Comparison of ENCODE assay signal across 8 mouse cellular contexts in the genomic region with DNA sequence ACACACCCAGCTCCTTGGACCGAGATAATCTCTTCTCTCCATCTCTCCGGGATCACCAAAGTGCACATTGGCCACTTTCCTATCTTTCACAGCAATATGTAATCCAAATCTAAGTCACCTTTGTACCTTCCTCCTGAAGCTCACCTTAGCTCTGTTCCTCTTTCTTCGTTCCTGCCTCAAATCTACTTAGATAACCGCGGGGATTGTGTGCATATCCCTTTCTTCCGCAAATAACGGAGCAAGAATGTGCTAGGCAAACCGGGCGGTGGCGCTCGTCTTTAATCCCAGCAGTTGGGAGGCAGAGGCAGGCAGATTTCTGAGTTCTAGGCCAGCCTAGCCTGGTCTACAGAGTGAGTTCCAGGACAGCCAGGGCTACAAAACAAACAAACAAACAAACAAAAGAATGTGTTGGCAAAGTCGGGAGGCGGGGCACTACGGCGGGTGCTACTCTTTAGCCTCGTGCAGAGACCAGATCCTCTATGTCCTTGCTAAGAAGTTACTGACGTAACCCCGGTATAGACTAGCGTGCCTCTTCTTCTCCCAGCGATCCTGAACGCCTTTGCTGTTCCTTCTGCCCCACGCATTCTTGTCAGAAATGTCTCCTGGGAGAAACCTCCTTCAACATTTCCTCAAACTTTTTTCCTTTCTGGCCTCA. TPM values are rescaled to one million over a fixed set of nuclear protein-coding genes. Genes with fewer than 3 reads are reported as not detected.
DNase-seq lines count a peak whose midpoint lies in the region; ATAC-seq and TF ChIP-seq lines count a peak whose summit lies in the region.

No protein-coding gene starts in this region.

- H3K27ac ChIP-seq in heart, embryonic 11.5 days (ENCODE audit: low read depth, low read length): peak overlapping the region; percentile 96
- peak overlapping the region; percentile 75 for H3K27ac ChIP-seq in bone marrow macrophage, adult 2 months (ENCODE audit: insufficient read depth, low read depth, low read length)
- peak overlapping the region; percentile 96 for H3K27ac ChIP-seq in liver, embryonic 14.5 days
- peak overlapping the region; percentile 89 for H3K27ac ChIP-seq in neural tube, embryonic 15.5 days (replicated peaks)

- WGBS in heart, embryonic 11.5 days (ENCODE audit: insufficient replicate concordance): 31% methylated on average over 22 of the region's 22 CpGs
- WGBS in liver, embryonic 14.5 days (ENCODE audit: insufficient replicate concordance): 12% methylated on average over 22 of the region's 22 CpGs
- 32% methylated on average over 22 of the region's 22 CpGs for WGBS in neural tube, embryonic 15.5 days

- no peaks in the 10 kb centered on the region for H3K9me3 ChIP-seq in heart, embryonic 11.5 days (replicated peaks; ENCODE audit: control insufficient read depth, low read length)
- H3K9me3 ChIP-seq in liver, embryonic 14.5 days (ENCODE audit: control insufficient read depth, low read length): no peaks in the 10 kb centered on the region
- H3K9me3 ChIP-seq in neural tube, embryonic 15.5 days (replicated peaks): no peaks in the 10 kb centered on the region

- no peaks in the 10 kb centered on the region for H3K27me3 ChIP-seq in heart, embryonic 11.5 days (ENCODE audit: control insufficient read depth, insufficient read depth, low read length)
- no peaks in the 10 kb centered on the region for H3K27me3 ChIP-seq in liver, embryonic 14.5 days (ENCODE audit: control insufficient read depth, insufficient read depth, low read length)
- no peaks in the 10 kb centered on the region for H3K27me3 ChIP-seq in neural tube, embryonic 15.5 days (replicated peaks)

- peak overlapping the region; percentile 76 for H3K4me3 ChIP-seq in heart, embryonic 11.5 days (ENCODE audit: low read depth, low read length)
- H3K4me3 ChIP-seq in bone marrow macrophage, adult 2 months (ENCODE audit: insufficient read depth, low read length): peak overlapping the region; percentile 82
- H3K4me3 ChIP-seq in liver, embryonic 14.5 days (ENCODE audit: insufficient read depth in 1 of 2, low read depth in 2 of 2, low read length in 2 of 2): peak overlapping the region; percentile 69 to 97
- H3K4me3 ChIP-seq in neural tube, embryonic 15.5 days (replicated peaks): peak overlapping the region; percentile 71

- TF ChIP-seq CTCF in bone marrow macrophage, adult 2 months (IDR thresholded peaks at IDR 0.05; ENCODE audit: low read depth, low read length): peak; percentile 14; the same call in 1 of the 2 replicates
- peak; percentile 79 for TF ChIP-seq CTCF in liver, embryonic 14.5 days (IDR thresholded peaks at IDR 0.05; ENCODE audit: low read depth)

- H3K36me3 ChIP-seq in heart, embryonic 11.5 days (ENCODE audit: control insufficient read depth, insufficient read depth, low read length): peaks cover 14% of the 10 kb centered on the region
- peaks cover 49% of the 10 kb centered on the region for H3K36me3 ChIP-seq in liver, embryonic 14.5 days (replicated peaks; ENCODE audit: control insufficient read depth, insufficient read depth, low read depth)
- H3K36me3 ChIP-seq in neural tube, embryonic 15.5 days: peaks cover 46% of the 10 kb centered on the region

- peak overlapping the region; percentile 83 for H3K9ac ChIP-seq in heart, embryonic 11.5 days (ENCODE audit: low read depth, low read length)
- peak overlapping the region; percentile 93 for H3K9ac ChIP-seq in liver, embryonic 14.5 days (replicated peaks)
- H3K9ac ChIP-seq in neural tube, embryonic 15.5 days (replicated peaks): peak overlapping the region; percentile 52

- peak overlapping the region; percentile 86 for H3K4me2 ChIP-seq in heart, embryonic 11.5 days
- H3K4me2 ChIP-seq in liver, embryonic 14.5 days (ENCODE audit: low read depth): peak overlapping the region; percentile 94
- peak overlapping the region; percentile 94 for H3K4me2 ChIP-seq in neural tube, embryonic 15.5 days

- TF ChIP-seq EP300 in liver, embryonic 14.5 days (IDR thresholded peaks at IDR 0.05; ENCODE audit: low read depth): no peak; the same call in 1 of the 2 replicates

- H3K4me1 ChIP-seq in heart, embryonic 11.5 days (ENCODE audit: control insufficient read depth, insufficient read depth, low read length): peaks cover 11% of the 10 kb centered on the region; the same call in 1 of the 2 replicates
- H3K4me1 ChIP-seq in bone marrow macrophage, adult 2 months (ENCODE audit: control insufficient read depth, insufficient read depth, low read length): peaks cover 12% of the 10 kb centered on the region
- peaks cover 16 to 17% of the 10 kb centered on the region in 2 experiments for H3K4me1 ChIP-seq in liver, embryonic 14.5 days (replicated peaks; ENCODE audit: control insufficient read depth in 2 of 2, insufficient read depth in 2 of 2, low read length in 1 of 2)
- H3K4me1 ChIP-seq in neural tube, embryonic 15.5 days: peaks cover 42% of the 10 kb centered on the region

- no peak for DNase-seq in heart, adult 9 months (ENCODE audit: low spot score in 2 of 2)
- DNase-seq in heart, postnatal 4 days: peak; percentile 36
- peak in 1 of 3 experiments; percentile 58 for DNase-seq in liver, embryonic 14.5 days (ENCODE audit: low read depth in 3 of 3, low spot score in 3 of 3)
- no peak for DNase-seq in layer of hippocampus, adult 18-20 months (ENCODE audit: low spot score in 2 of 2)
- no peak for DNase-seq in urinary bladder, adult 2 months (ENCODE audit: low spot score)

- ATAC-seq in heart, embryonic 11.5 days (replicated peaks; ENCODE audit: insufficient number of reproducible peaks, low FRiP score, low TSS enrichment): no peak
- ATAC-seq in liver, embryonic 14.5 days (ENCODE audit: insufficient read depth): peak; percentile 27
- peak; percentile 29 for ATAC-seq in neural tube, embryonic 15.5 days (ENCODE audit: low FRiP score)

- TF ChIP-seq POLR2A in bone marrow macrophage, adult 2 months (IDR thresholded peaks at IDR 0.05; ENCODE audit: borderline replicate concordance, low read depth, low read length): no peak

RNA-seq across cellular contexts. Expression of a gene that starts 0.7 kb away (rescaled TPM):
- 262 and 267 TPM in 2 replicates for polyA plus RNA-seq in heart, embryonic 11.5 days (2014; fragmentation: Nextera tagmentation; extraction: Ambion mirVana)
- polyA plus RNA-seq in bone marrow macrophage, adult 2 months (2012; ENCODE audit: insufficient read depth, insufficient read length, missing spikeins): 65.0 and 72.0 TPM in 2 replicates
- 100 to 1,000 TPM; 130 to 135 TPM for total RNA-seq in heart, postnatal 4 days (2021)
- 91.5 and 114 TPM in 2 replicates for polyA plus RNA-seq in liver, embryonic 14.5 days (2012; rRNA removed)
- polyA plus RNA-seq in liver, embryonic 14.5 days (2014; fragmentation: Nextera tagmentation; extraction: Ambion mirVana): 90.6 and 96.3 TPM in 2 replicates
- polyA plus RNA-seq in neural tube, embryonic 15.5 days (2015; fragmentation: Nextera tagmentation; extraction: Ambion mirVana): 289 and 293 TPM in 2 replicates
- total RNA-seq in layer of hippocampus, adult 18-20 months (2021): 100 to 1,000 TPM; 123 to 124 TPM
- polyA plus RNA-seq in urinary bladder, adult 2 months (2012; rRNA removed): 119 and 134 TPM in 2 replicates

RNA-seq across cellular contexts. Expression of a gene that starts 12.8 kb away (rescaled TPM):
- 190 and 199 TPM in 2 replicates for polyA plus RNA-seq in heart, embryonic 11.5 days (2014; fragmentation: Nextera tagmentation; extraction: Ambion mirVana)
- 21.5 and 23.3 TPM in 2 replicates for polyA plus RNA-seq in bone marrow macrophage, adult 2 months (2012; ENCODE audit: insufficient read depth, insufficient read length, missing spikeins)
- 100 to 1,000 TPM; 323 to 342 TPM for total RNA-seq in heart, postnatal 4 days (2021)
- polyA plus RNA-seq in liver, embryonic 14.5 days (2012; rRNA removed): 42.3 and 48.3 TPM in 2 replicates
- 56.4 and 64.7 TPM in 2 replicates for polyA plus RNA-seq in liver, embryonic 14.5 days (2014; fragmentation: Nextera tagmentation; extraction: Ambion mirVana)
- 51.5 and 58.8 TPM in 2 replicates for polyA plus RNA-seq in neural tube, embryonic 15.5 days (2015; fragmentation: Nextera tagmentation; extraction: Ambion mirVana)
- total RNA-seq in layer of hippocampus, adult 18-20 months (2021): 10 to 100 TPM; 27.3 to 34.2 TPM
- 116 and 139 TPM in 2 replicates for polyA plus RNA-seq in urinary bladder, adult 2 months (2012; rRNA removed)

RNA-seq across cellular contexts. Expression of a gene that starts 29.2 kb away (rescaled TPM):
- 0.86 and 1.6 TPM in 2 replicates for polyA plus RNA-seq in heart, embryonic 11.5 days (2014; fragmentation: Nextera tagmentation; extraction: Ambion mirVana)
- 3.3 and 3.8 TPM in 2 replicates for polyA plus RNA-seq in bone marrow macrophage, adult 2 months (2012; ENCODE audit: insufficient read depth, insufficient read length, missing spikeins)
- total RNA-seq in heart, postnatal 4 days (2021): 1 to 10 TPM; 1.0 to 1.5 TPM
- polyA plus RNA-seq in liver, embryonic 14.5 days (2012; rRNA removed): 2.1 and 2.3 TPM in 2 replicates
- 0.14 and 0.46 TPM in 2 replicates for polyA plus RNA-seq in liver, embryonic 14.5 days (2014; fragmentation: Nextera tagmentation; extraction: Ambion mirVana)
- 5.4 and 8.7 TPM in 2 replicates for polyA plus RNA-seq in neural tube, embryonic 15.5 days (2015; fragmentation: Nextera tagmentation; extraction: Ambion mirVana)
- 10 to 100 TPM in 1 of 2 experiments, 1 to 10 TPM in 1; 9.6 to 11.4 TPM for total RNA-seq in layer of hippocampus, adult 18-20 months (2021)
- 47.5 and 62.9 TPM in 2 replicates for polyA plus RNA-seq in urinary bladder, adult 2 months (2012; rRNA removed)

RNA-seq across cellular contexts. Expression of a gene that starts 56.4 kb away (rescaled TPM):
- 14.0 and 17.6 TPM in 2 replicates for polyA plus RNA-seq in heart, embryonic 11.5 days (2014; fragmentation: Nextera tagmentation; extraction: Ambion mirVana)
- 21.7 and 25.0 TPM in 2 replicates for polyA plus RNA-seq in bone marrow macrophage, adult 2 months (2012; ENCODE audit: insufficient read depth, insufficient read length, missing spikeins)
- 10 to 100 TPM; 17.3 to 19.3 TPM for total RNA-seq in heart, postnatal 4 days (2021)
- polyA plus RNA-seq in liver, embryonic 14.5 days (2012; rRNA removed): 17.1 and 19.9 TPM in 2 replicates
- 4.5 and 5.0 TPM in 2 replicates for polyA plus RNA-seq in liver, embryonic 14.5 days (2014; fragmentation: Nextera tagmentation; extraction: Ambion mirVana)
- 46.3 and 49.5 TPM in 2 replicates for polyA plus RNA-seq in neural tube, embryonic 15.5 days (2015; fragmentation: Nextera tagmentation; extraction: Ambion mirVana)
- 10 to 100 TPM; 32.3 to 37.9 TPM for total RNA-seq in layer of hippocampus, adult 18-20 months (2021)
- 55.8 and 61.5 TPM in 2 replicates for polyA plus RNA-seq in urinary bladder, adult 2 months (2012; rRNA removed)

RNA-seq across cellular contexts. Expression of a gene that starts 56.5 kb away (rescaled TPM):
- 75.8 and 77.2 TPM in 2 replicates for polyA plus RNA-seq in heart, embryonic 11.5 days (2014; fragmentation: Nextera tagmentation; extraction: Ambion mirVana)
- 21.4 and 24.2 TPM in 2 replicates for polyA plus RNA-seq in bone marrow macrophage, adult 2 months (2012; ENCODE audit: insufficient read depth, insufficient read length, missing spikeins)
- 10 to 100 TPM; 46.5 to 49.3 TPM for total RNA-seq in heart, postnatal 4 days (2021)
- polyA plus RNA-seq in liver, embryonic 14.5 days (2012; rRNA removed): 37.9 and 38.2 TPM in 2 replicates
- polyA plus RNA-seq in liver, embryonic 14.5 days (2014; fragmentation: Nextera tagmentation; extraction: Ambion mirVana): 70.4 and 76.7 TPM in 2 replicates
- polyA plus RNA-seq in neural tube, embryonic 15.5 days (2015; fragmentation: Nextera tagmentation; extraction: Ambion mirVana): 76.1 and 79.7 TPM in 2 replicates
- 10 to 100 TPM; 61.6 to 64.6 TPM for total RNA-seq in layer of hippocampus, adult 18-20 months (2021)
- polyA plus RNA-seq in urinary bladder, adult 2 months (2012; rRNA removed): 31.8 and 33.5 TPM in 2 replicates
